Mouse (Mus musculus) G1E (cell line): ENCODE data around the gene Adarb2.

Source experiments
- CTCF ChIP-seq: IDR thresholded peaks from 2 replicates; pipeline ENCODE4 v1.5.1; 2012; ENCODE audit warnings: low read depth, low read length, inconsistent platforms, mixed read lengths
- GATA1 ChIP-seq: IDR thresholded peaks from 2 replicates; pipeline ENCODE4 v1.6.1; 2012; ENCODE audit warnings: borderline replicate concordance, low read length, inconsistent platforms, mixed read lengths
- GATA2 ChIP-seq: IDR thresholded peaks from 2 replicates; pipeline ENCODE4 v1.6.1; 2012; ENCODE audit warnings: low read depth, low read length, inconsistent platforms, borderline replicate concordance
- POLR2AphosphoS5 ChIP-seq: IDR thresholded peaks from 2 replicates; pipeline ENCODE4 v1.6.1; 2012; ENCODE audit warnings: low read depth, low read length, inconsistent platforms; ENCODE audit not compliant: insufficient replicate concordance

- TF ChIP-seq CTCF (no peak), GATA2 (no peak), GATA1 (no peak), POLR2AphosphoS5 (no peak)
Observed at GRCm38 (mm10) chr13:8800576-8800975, 597.9 kb downstream of the Adarb2 start.
